Mouse (Mus musculus) gastrocnemius, adult 8-10 months (tissue): ENCODE results near the gene Oca2. TPM values are rescaled to one million over a fixed set of nuclear protein-coding genes. Genes with fewer than 3 reads are reported as not detected.

ENCODE experiments used
- DNase-seq, 2 experiments: peaks; one replicate each; pipeline ENCODE4 v3.0.0; 2022; ENCODE audit warnings: low spot score in 2 of 2
- total RNA-seq, 4 experiments: library from RNA; stranded (reverse); gene quantifications; 2 replicates each; pipeline ENCODE4 v1.2.4; 2022

Gene Oca2
- total RNA-seq, 4 experiments from 2014 or later = not detected

DNA sequence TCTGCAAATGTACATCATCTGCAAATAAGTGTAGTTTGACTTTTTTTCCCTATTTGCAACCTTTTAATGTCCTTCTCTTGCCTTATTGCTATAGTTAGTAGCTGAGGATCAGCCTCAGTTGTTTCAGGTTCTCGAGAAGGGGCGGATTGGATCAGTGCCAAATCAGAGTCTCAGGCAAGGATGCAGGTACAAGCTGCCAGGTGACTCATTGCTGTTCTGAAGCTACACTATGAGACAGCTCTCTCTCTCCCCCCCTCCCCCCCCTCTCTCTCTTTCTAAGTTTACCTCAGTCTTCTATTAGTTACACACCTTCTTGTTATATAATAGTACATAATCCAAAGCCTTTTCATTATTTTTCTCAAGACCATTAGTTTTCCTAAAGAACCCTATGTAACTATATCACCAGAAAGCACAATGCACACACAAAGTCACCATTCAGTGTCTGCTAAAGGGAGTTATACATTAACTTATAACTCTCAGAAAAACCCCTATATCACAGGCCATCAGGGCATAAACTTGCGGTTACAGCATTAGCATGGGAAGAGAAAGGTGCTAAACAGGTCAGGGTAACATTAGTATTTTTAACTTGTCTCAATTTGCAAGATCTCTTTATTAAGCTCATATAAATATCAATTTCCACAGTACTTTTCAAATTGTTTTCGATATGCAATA lies 142.3 kb downstream of the Oca2 start:
- DNase-seq = no peak

- DNase-seq = no peak
Observed at GRCm38 (mm10) chr7:56382706-56383105, 143.1 kb downstream of the Oca2 start.

- DNase-seq = no peak
Observed at GRCm38 (mm10) chr7:56388295-56388694, 148.7 kb downstream of the Oca2 start.

GRCm38 (mm10) chr7:56418182-56418836 lies 178.7 kb downstream of the Oca2 start:
- DNase-seq = no peak

- peak in 1 of 2 experiments; percentile 33 for DNase-seq
Observed at GRCm38 (mm10) chr7:56419253-56419844, 179.8 kb downstream of the Oca2 start.

- DNase-seq = no peak
Observed at GRCm38 (mm10) chr7:56421946-56422345, 182.4 kb downstream of the Oca2 start.

DNA sequence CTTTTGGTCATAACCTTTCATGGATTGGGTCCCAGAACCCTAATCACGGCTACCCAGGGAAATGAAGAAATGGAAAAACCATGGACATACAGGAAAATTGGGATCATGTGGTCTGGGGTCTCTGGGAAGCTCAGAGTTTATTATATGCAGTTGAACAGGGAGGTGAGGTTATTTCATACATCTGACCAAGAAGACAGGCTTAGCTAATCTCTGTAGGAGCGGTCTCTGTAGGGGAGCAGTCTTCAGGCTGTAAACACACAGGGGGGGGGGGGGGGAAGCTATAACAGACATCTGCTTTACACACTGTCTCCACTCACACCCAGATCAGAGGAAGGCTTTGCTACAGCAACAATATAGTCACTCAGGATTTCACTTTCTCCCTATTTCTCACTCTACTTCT lies 184.0 kb downstream of the Oca2 start:
- DNase-seq = no peak

- no peak for DNase-seq
Observed at GRCm38 (mm10) chr7:56460814-56461520, 221.4 kb downstream of the Oca2 start.

DNA sequence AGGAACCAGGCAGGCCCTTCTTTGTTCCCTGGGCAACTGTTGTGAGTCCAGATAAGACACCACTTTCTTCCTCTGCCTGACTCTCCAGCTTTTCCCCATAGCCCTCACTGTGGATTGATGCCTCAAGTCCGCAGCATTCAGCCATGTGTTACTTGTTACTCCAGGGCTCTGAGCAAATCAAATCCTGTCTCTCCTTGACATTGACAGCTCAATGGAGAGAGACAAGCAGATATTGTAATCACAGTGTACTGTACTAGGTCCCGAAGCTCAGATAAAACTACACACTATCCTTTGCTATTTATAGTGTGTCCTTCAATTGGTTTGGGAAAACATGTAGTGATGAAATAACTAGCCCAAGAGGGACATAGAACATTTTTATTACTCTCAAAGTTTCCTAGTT lies 258.7 kb downstream of the Oca2 start:
- DNase-seq = no peak

GRCm38 (mm10) chr7:56499319-56499718 lies 259.8 kb downstream of the Oca2 start:
- no peak for DNase-seq

- DNase-seq = no peak
Observed at GRCm38 (mm10) chr7:56499767-56500166, 260.2 kb downstream of the Oca2 start.

GRCm38 (mm10) chr7:56500438-56500837 lies 260.9 kb downstream of the Oca2 start:
- DNase-seq = no peak

DNA sequence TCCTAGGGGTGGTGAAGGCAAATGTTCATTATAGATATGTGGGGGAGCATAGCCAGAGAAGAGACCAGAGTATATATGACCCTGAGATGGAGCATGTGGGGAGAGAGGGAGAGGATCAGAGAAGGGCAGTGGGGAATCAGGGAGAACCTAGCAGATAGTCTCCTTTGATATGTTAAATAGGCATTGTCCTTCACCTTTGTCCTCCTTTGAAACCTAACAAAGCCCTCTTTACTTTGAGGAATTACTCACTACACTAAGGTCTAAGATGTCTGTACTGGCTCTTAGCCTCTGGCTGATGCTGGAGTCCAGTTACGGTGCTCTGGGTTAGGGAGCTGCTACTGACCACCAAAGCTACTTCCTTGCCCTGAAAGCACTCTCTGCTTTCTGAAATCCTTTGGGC lies 279.0 kb downstream of the Oca2 start:
- DNase-seq = no peak

DNA sequence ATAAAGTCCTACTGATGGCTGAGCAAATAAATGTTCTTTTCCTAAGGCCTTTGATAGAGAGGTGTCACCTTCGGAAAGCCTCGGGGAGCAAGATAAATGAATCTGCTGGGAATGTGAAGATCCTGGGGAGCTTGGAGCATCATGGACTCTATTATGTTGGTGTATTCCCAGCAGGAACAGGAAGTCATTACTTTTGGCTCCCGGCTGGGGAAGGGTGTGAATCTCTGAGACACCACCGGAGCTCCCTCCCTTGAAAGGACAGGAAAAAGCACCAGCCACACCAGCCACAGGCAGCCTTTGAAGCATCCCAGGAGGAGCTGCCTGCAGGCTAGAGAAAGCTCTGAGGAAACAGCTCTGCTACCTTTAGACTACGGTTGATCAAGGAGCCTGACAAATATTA lies 280.2 kb downstream of the Oca2 start:
- no peak for DNase-seq

DNA sequence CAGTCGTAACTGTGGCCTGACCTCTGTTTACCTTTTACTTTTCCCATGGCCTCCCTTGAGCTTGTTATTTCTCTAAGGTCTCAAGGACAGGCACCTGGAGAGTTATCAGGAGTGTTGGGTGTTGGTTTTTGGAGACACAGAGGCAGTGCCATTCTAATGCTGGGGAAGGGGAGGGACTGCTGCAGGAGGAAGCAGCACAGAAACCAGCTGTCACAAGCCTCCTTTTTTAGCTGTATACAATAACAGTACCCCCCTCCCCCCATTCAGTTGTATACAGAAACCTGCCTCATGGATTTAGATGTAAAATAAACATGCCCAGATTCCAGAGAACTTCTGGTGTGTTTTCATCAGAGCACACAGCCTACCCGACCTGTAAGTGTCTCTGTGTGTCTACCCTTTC lies 295.3 kb downstream of the Oca2 start:
- no peak for DNase-seq

GRCm38 (mm10) chr7:56549226-56549625 lies 309.7 kb downstream of the Oca2 start:
- no peak for DNase-seq

- DNase-seq = no peak
Observed at GRCm38 (mm10) chr7:56551804-56552203, 312.2 kb downstream of the Oca2 start.

Other genes with a start within 250 kb of the Oca2 start
- 1 to 10 TPM; 3.4 to 4.9 (median 4.0) TPM for gene Nipa1, start 219.8 kb upstream of the Oca2 start, total RNA-seq
- 10 to 100 TPM; 60.8 to 88.2 (median 82.8) TPM for gene Herc2, start 189.6 kb upstream of the Oca2 start, total RNA-seq